Mouse (Mus musculus) hindbrain, postnatal 0 days (tissue): ENCODE measurements around the gene Slc35f6. TPM values are rescaled to one million over a fixed set of nuclear protein-coding genes. Genes with fewer than 3 reads are reported as not detected.

Experiments used
- ATAC-seq: fragments of 200-750 bp; cut with Nextera tagmentation; 2 replicates; pipeline ENCODE4 v1.8.0; 2017; ENCODE audit warnings: mild to moderate bottlenecking, moderate TSS enrichment, moderate library complexity
- DNase-seq: peaks from one replicate; pipeline ENCODE4 v3.0.0-alpha.2; 2015; ENCODE audit warnings: low spot score
- H3K27ac ChIP-seq: fragments of 300-500 bp; sonication (generic); 2 replicates; pipeline ENCODE4 v1.5.1; 2014; ENCODE audit warnings: mild to moderate bottlenecking
- H3K27me3 ChIP-seq: fragments of 300-500 bp; sonication (generic); 2 replicates; pipeline ENCODE4 v1.6.1; 2014; ENCODE audit warnings: low read length, mixed read lengths; ENCODE audit not compliant: insufficient read depth
- H3K36me3 ChIP-seq: fragments of 300-500 bp; sonication (generic); 2 replicates; pipeline ENCODE4 v1.6.1; 2014; ENCODE audit warnings: low read length, mixed read lengths; ENCODE audit not compliant: insufficient read depth
- H3K4me1 ChIP-seq: fragments of 300-500 bp; sonication (generic); 2 replicates; pipeline ENCODE4 v1.6.1; 2014; ENCODE audit warnings: antibody characterized with exemption, low read length, mixed read lengths; ENCODE audit not compliant: insufficient read depth
- H3K4me2 ChIP-seq: fragments of 300-500 bp; sonication (generic); 2 replicates; pipeline ENCODE4 v1.6.1; 2014; ENCODE audit warnings: low read depth, mild to moderate bottlenecking, low read length, moderate library complexity, mixed read lengths
- H3K4me3 ChIP-seq: fragments of 300-500 bp; sonication (generic); 2 replicates; pipeline ENCODE4 v1.5.1; 2014; ENCODE audit warnings: low read length
- H3K9ac ChIP-seq: fragments of 300-500 bp; sonication (generic); replicated peaks from 2 replicates; pipeline ENCODE4 v1.6.1; 2014; ENCODE audit warnings: mild to moderate bottlenecking, low read length, moderate library complexity, mixed read lengths
- H3K9me3 ChIP-seq: fragments of 300-500 bp; sonication (generic); 2 replicates; pipeline ENCODE4 v1.6.1; 2016; ENCODE audit warnings: low read length, mixed read lengths
- CTCF ChIP-seq: IDR thresholded peaks from 2 replicates; pipeline ENCODE4 v1.5.1; 2016; ENCODE audit warnings: antibody characterized with exemption, control low read depth, low read depth
- WGBS: fragments of 180-500 bp; shearing (Covaris S2); extraction: QIAGEN DNeasy Blood & Tissue Kit; methylation state at CpG from one replicate; pipeline ENCODE4 v1.1.7; 2014; 5-methylcytosine and 5-hydroxymethylcytosine counted together
- polyA plus RNA-seq: library from polyadenylated mRNA; unstranded; fragments of >200 nt; fragmentation: Nextera tagmentation; extraction: Ambion mirVana; gene quantifications from 2 replicates; pipeline ENCODE4 v1.2.1, GENCODE M21; 2015
- total RNA-seq: library from RNA; depleted of rRNA; stranded (reverse); fragments of >200 nt; gene quantifications from 2 replicates; pipeline ENCODE4 v1.2.3, GENCODE M21; 2014

The Slc35f6 gene
- total and polyA plus RNA-seq, 2 experiments from 2014 or later, result 29.6 to 95.8 TPM

GRCm38 (mm10) chr5:30638041-30638440, 9.7 kb upstream of the Slc35f6 start:
- Histone ChIP-seq H3K27me3 (no peaks in the 10 kb centered on the region), H3K4me1 (no peaks in the 10 kb centered on the region), H3K4me3 (no peak overlapping the region), H3K4me2 (no peak overlapping the region), H3K36me3 (no peaks in the 10 kb centered on the region), H3K27ac (no peak overlapping the region), H3K9me3 (no peaks in the 10 kb centered on the region), H3K9ac (no peak overlapping the region)
- ATAC-seq (peak; percentile 81), DNase-seq (peak; percentile 90)
- 7% methylated on average over 6 of the region's 6 CpGs for WGBS
- TF ChIP-seq CTCF, result peak; percentile 95

- Histone ChIP-seq H3K9me3 (no peaks in the 10 kb centered on the region), H3K4me2 (no peak overlapping the region), H3K9ac (no peak overlapping the region), H3K27ac (no peak overlapping the region), H3K4me1 (peaks cover 5% of the 10 kb centered on the region; the same call in 1 of the 2 replicates), H3K4me3 (no peak overlapping the region), H3K36me3 (no peaks in the 10 kb centered on the region), H3K27me3 (no peaks in the 10 kb centered on the region)
- TF ChIP-seq CTCF, result no peak
- whole genome bisulfite sequencing, result 60% methylated on average over 5 of the region's 5 CpGs
- DNase-seq, result no peak
- ATAC-seq, result no peak
Measured at GRCm38 (mm10) chr5:30643477-30644179, 4.1 kb upstream of the Slc35f6 start.

- no peak for ATAC-seq
- no peak overlapping the region for H3K4me2 ChIP-seq
- H3K36me3 ChIP-seq, result no peaks in the 10 kb centered on the region
- DNase-seq, result no peak
- peaks cover 9% of the 10 kb centered on the region; the same call in 1 of the 2 replicates for H3K4me1 ChIP-seq
- 73% methylated on average over 2 of the region's 2 CpGs for WGBS
- no peak overlapping the region for H3K9ac ChIP-seq
- H3K27me3 ChIP-seq, result no peaks in the 10 kb centered on the region
- no peak overlapping the region for H3K27ac ChIP-seq
- H3K9me3 ChIP-seq, result no peaks in the 10 kb centered on the region
- no peak overlapping the region for H3K4me3 ChIP-seq
- TF ChIP-seq CTCF, result no peak
Measured at GRCm38 (mm10) chr5:30646036-30646435, 1.7 kb upstream of the Slc35f6 start.

DNA sequence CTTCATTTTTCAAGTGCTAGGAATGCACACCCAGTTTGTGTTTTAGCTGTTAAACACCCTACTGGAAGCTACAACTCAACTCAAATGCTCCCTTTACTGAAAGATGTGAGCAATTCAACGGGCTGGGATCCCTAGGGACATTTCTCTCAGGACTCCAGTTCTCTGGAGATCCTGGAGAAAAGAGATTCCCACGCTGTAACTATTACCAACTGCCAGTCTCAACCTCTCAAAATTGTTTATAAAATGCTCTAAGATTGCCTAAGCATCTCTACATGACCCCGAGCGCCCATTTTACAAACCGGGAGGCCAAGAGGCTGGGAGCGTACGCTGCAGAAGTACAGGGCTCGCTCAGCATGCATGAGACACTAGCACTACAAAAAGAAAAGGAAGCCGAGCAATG, 337 bp upstream of the Slc35f6 start:
- TF ChIP-seq CTCF, result no peak
- peak overlapping the region; percentile 76 for H3K9ac ChIP-seq
- peak overlapping the region; percentile 77 for H3K27ac ChIP-seq
- peak overlapping the region; percentile 99 for H3K4me2 ChIP-seq
- 11% methylated on average over 9 of the region's 9 CpGs for WGBS
- DNase-seq (peak; percentile 32), ATAC-seq (no peak)
- H3K4me1 ChIP-seq, result peaks cover 9% of the 10 kb centered on the region; the same call in 1 of the 2 replicates
- no peaks in the 10 kb centered on the region for H3K27me3 ChIP-seq
- no peaks in the 10 kb centered on the region for H3K9me3 ChIP-seq
- peaks cover 5% of the 10 kb centered on the region; the same call in 1 of the 2 replicates for H3K36me3 ChIP-seq
- H3K4me3 ChIP-seq, result peak overlapping the region; percentile 80

- DNase-seq, result no peak
- Histone ChIP-seq H3K4me1 (peaks cover 9% of the 10 kb centered on the region; the same call in 1 of the 2 replicates), H3K4me2 (no peak overlapping the region), H3K4me3 (no peak overlapping the region), H3K27me3 (no peaks in the 10 kb centered on the region), H3K27ac (no peak overlapping the region), H3K9ac (no peak overlapping the region), H3K9me3 (no peaks in the 10 kb centered on the region), H3K36me3 (peaks cover 5% of the 10 kb centered on the region; the same call in 1 of the 2 replicates)
- TF ChIP-seq CTCF, result no peak
- ATAC-seq, result no peak
- WGBS, result 80% methylated on average over 4 of the region's 4 CpGs
Measured at GRCm38 (mm10) chr5:30649558-30649957, 1.8 kb downstream of the Slc35f6 start.

GRCm38 (mm10) chr5:30650756-30651155, 3.0 kb downstream of the Slc35f6 start:
- Histone ChIP-seq H3K36me3 (peaks cover 11% of the 10 kb centered on the region), H3K4me3 (no peak overlapping the region), H3K27me3 (no peaks in the 10 kb centered on the region), H3K9me3 (no peaks in the 10 kb centered on the region), H3K27ac (no peak overlapping the region), H3K4me1 (peaks cover 9% of the 10 kb centered on the region; the same call in 1 of the 2 replicates), H3K9ac (no peak overlapping the region), H3K4me2 (no peak overlapping the region)
- 83% methylated on average over 3 of the region's 3 CpGs for WGBS
- no peak for ATAC-seq
- no peak for TF ChIP-seq CTCF
- no peak for DNase-seq

DNA sequence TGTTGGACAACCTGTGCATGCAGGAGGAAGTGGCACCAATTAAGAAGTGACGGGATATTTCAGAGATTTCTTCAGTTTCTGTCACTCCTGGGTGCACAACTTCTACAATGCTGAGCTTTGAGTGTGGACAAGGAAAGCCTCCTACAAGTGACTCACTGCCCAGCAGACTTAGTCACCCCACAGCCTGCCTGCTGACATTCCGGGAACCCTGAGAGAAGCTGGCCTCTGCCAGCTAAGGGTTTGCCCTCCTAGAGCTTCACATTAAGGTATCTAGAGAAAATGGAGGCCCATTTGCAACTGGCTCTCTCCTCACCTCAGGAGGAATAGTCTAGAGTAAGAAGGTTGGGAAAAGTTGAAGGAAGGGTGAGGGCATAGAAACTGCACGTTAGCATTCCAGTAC, 3.8 kb downstream of the Slc35f6 start:
- Histone ChIP-seq H3K27ac (no peak overlapping the region), H3K4me3 (no peak overlapping the region), H3K36me3 (peaks cover 17% of the 10 kb centered on the region), H3K4me1 (peaks cover 9% of the 10 kb centered on the region; the same call in 1 of the 2 replicates), H3K9me3 (no peaks in the 10 kb centered on the region), H3K27me3 (no peaks in the 10 kb centered on the region), H3K4me2 (no peak overlapping the region), H3K9ac (no peak overlapping the region)
- TF ChIP-seq CTCF, result no peak
- no peak for ATAC-seq
- DNase-seq, result no peak
- 89% methylated on average over 3 of the region's 3 CpGs for whole genome bisulfite sequencing
